Mouse (Mus musculus): ENCODE measurements around the gene Dnajc15. TPM values are rescaled to one million over a fixed set of nuclear protein-coding genes. Genes with fewer than 3 reads are reported as not detected.
A peak's percentile ranks its signal among the peaks of the same experiment; 100 is the strongest.

The Dnajc15 gene
- not detected in 2 replicates for polyA plus RNA-seq (2012; ENCODE audit: insufficient read depth, insufficient read length, low replicate concordance, missing spikeins)

DNA sequence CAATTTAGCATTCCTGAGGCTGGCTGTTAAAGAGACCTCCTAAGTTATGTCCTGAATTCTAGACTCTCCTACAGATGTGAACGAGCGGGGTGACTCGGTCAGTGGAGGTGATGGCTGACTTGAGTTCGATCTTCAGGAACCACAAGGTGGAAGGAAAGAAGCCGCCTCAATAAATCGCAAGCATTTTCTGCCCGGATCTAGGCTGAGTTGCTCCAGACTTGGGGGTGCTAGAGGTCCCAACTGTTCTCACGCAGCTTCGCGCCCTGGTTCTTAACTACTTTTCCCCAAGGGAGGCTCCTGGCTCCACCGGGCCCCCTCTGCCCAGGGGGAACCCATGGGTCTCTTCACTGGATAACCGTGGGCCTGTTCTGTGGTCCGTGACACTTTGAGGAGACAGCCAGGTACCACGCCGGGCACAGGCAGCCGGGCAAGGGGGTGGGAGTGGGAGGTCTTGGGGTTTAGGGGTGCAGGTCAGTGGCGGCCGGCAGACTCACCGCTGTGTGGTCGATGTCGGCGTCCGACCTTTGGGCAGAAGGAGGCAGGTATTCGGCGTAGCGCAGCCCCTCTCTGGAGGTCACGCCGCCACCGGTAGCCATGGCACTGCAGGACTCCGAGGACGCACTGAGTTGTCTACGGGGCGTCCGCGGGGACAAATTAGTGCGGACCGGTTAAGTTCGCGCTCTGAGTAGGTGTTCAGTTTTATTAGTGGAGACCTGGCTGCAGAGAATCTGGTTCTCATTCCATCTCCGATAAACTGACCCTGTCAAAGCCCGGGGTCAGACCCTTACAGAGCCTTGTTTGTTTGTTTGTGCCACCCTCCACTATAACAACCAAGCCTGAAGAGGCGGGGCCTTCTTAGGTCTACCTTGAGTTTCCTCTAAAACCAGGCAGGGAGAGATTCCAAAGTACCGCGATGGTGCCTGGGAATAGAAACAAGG lies at the start of gene Dnajc15:
Dnajc15 (minus strand) TSS at position 822 of the 938 bp plus-strand sequence.
- Histone ChIP-seq H3K27ac (ENCODE audit: insufficient read depth, low read depth, low read length) (0 out of 2 replicates have a peak within 1 kb of the TSS, but pooled peaks have one; percentile 15), H3K4me3 (ENCODE audit: insufficient read depth, low read depth, low read length) (peak within 1 kb of the TSS; percentile 85), H3K4me1 (ENCODE audit: control insufficient read depth, insufficient read depth, low read length) (0 out of 2 replicates have a peak, but pooled peaks cover 3% of the 10 kb centered on the region)
- TF ChIP-seq POLR2A (IDR thresholded peaks at IDR 0.05; ENCODE audit: insufficient read depth, low read depth, low read length) (no peak), CTCF (IDR thresholded peaks at IDR 0.05; ENCODE audit: insufficient read depth, low read depth, low read length) (no peak)
- WGBS, result 4% methylated on average over 44 of the region's 44 CpGs

DNA sequence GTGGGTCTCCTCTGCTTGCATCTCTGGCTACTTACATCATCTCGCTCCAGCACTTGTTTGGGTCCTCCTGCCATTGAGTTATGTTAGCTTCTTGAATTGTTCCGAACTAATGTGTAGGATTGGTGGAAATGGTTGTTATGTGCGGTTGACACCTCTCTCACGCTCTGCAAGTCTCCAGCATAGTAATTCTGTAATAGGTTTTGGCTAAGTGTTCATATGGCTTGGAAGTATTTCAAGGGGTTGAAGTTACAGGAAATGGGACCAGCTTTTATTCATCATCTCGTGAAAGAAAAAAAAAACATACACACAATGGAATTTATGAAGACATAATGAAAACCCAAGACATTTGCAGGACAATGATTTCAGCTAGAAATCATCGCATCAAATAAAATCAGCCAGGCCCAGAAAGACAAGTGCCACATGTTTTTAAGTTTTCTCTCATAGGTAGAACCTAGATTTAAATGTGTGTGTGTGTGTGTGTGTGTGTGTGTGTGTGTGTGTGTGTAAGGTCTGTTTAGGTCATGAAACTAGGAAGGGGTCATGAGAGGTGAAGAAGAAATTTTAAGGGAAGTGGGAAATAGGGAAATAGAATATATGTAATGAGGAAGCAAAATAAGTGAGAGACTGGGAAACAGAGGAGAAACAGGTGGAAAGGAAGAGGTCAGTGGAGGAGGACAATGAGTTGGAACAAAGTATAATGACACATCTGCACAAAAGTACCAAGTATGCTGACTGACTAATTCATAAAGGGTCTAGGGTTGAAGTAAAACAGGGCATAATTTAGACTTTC lies 48.3 kb upstream of the Dnajc15 start:
- no peaks in the 10 kb centered on the region for H3K4me1 ChIP-seq (ENCODE audit: control insufficient read depth, insufficient read depth, low read length)
- TF ChIP-seq POLR2A (IDR thresholded peaks at IDR 0.05; ENCODE audit: insufficient read depth, low read depth, low read length) (no peak), CTCF (IDR thresholded peaks at IDR 0.05; ENCODE audit: insufficient read depth, low read depth, low read length) (no peak)
- 85% methylated on average over 6 of the region's 6 CpGs for WGBS
- H3K27ac ChIP-seq (ENCODE audit: insufficient read depth, low read depth, low read length), result no peak overlapping the region
- H3K4me3 ChIP-seq (ENCODE audit: insufficient read depth, low read depth, low read length), result no peak overlapping the region

DNA sequence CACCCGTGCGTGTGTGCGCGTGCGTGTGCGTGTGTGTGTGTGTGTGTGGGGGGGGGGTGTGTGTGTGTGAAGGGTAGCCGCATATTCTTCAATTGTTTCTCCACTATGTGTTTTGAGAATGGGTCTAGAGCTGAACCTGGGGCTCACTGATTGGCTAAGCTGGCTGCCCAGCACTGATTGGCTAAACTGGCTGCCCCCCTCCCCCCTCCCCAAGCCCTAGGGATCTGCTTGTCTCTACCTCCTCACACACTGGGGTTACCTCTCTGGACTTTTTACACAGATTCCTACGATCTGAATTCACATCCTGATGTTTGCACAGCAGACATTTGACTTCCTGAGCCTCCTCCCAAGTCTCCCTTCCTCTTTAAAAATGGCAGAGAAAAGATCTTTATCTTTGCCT lies 46.7 kb upstream of the Dnajc15 start:
- H3K4me1 ChIP-seq (ENCODE audit: control insufficient read depth, insufficient read depth, low read length), result no peaks in the 10 kb centered on the region
- TF ChIP-seq CTCF (IDR thresholded peaks at IDR 0.05; ENCODE audit: insufficient read depth, low read depth, low read length) (no peak), POLR2A (IDR thresholded peaks at IDR 0.05; ENCODE audit: insufficient read depth, low read depth, low read length) (no peak)
- no peak overlapping the region for H3K27ac ChIP-seq (ENCODE audit: insufficient read depth, low read depth, low read length)
- 94% methylated on average over 8 of the region's 8 CpGs for WGBS
- H3K4me3 ChIP-seq (ENCODE audit: insufficient read depth, low read depth, low read length), result no peak overlapping the region

DNA sequence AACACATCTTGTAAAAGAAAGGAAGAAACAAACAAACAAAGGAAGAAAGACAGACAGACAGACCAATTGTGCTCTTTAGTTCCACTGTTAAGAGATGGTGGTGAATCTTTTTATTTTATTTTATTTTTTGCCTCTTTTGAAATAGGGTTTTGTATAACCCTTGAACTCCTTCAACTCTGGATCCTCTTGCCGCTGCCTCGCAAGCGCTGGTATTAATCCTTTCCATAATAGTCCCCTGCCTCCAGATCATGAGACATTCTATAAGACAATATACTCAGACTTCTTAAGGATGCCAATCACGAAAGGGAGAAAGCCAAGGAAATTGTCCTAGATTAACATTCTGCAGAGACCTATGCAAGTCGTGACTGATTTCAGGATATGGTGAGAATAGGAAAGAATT lies 40.9 kb upstream of the Dnajc15 start:
- TF ChIP-seq POLR2A (IDR thresholded peaks at IDR 0.05; ENCODE audit: insufficient read depth, low read depth, low read length) (no peak), CTCF (IDR thresholded peaks at IDR 0.05; ENCODE audit: insufficient read depth, low read depth, low read length) (no peak)
- Histone ChIP-seq H3K4me1 (ENCODE audit: control insufficient read depth, insufficient read depth, low read length) (no peaks in the 10 kb centered on the region), H3K27ac (ENCODE audit: insufficient read depth, low read depth, low read length) (no peak overlapping the region), H3K4me3 (ENCODE audit: insufficient read depth, low read depth, low read length) (no peak overlapping the region)
- WGBS, result 86% methylated on average over 5 of the region's 5 CpGs

DNA sequence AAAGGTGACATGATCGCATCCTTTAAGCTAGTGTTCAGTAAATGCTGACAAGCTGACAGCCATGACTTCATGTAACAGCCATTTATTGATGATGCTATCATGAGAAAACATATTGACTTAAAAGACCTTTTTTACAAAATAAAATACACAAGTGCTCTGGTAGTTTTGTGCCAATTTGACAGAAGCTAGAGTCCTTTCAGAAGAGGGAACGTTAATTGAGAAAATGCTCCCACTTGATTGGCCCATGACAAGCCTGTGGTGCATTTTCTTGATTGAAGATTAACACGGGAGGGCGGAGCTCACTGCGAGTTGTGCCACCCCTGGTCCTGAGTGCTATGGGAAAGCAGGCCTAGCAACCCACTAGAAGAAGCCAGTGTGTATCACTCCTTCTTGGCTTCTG lies 31.7 kb upstream of the Dnajc15 start:
- Histone ChIP-seq H3K27ac (ENCODE audit: insufficient read depth, low read depth, low read length) (no peak overlapping the region), H3K4me3 (ENCODE audit: insufficient read depth, low read depth, low read length) (no peak overlapping the region), H3K4me1 (ENCODE audit: control insufficient read depth, insufficient read depth, low read length) (peaks cover 4% of the 10 kb centered on the region; the same call in 1 of the 2 replicates)
- 88% methylated on average over 5 of the region's 5 CpGs for WGBS
- TF ChIP-seq POLR2A (IDR thresholded peaks at IDR 0.05; ENCODE audit: insufficient read depth, low read depth, low read length) (no peak), CTCF (IDR thresholded peaks at IDR 0.05; ENCODE audit: insufficient read depth, low read depth, low read length) (no peak)

GRCm38 (mm10) chr14:77905466-77905865 lies 30.5 kb upstream of the Dnajc15 start:
- TF ChIP-seq POLR2A (IDR thresholded peaks at IDR 0.05; ENCODE audit: insufficient read depth, low read depth, low read length) (no peak), CTCF (IDR thresholded peaks at IDR 0.05; ENCODE audit: insufficient read depth, low read depth, low read length) (no peak)
- Histone ChIP-seq H3K4me1 (ENCODE audit: control insufficient read depth, insufficient read depth, low read length) (peaks cover 4% of the 10 kb centered on the region; the same call in 1 of the 2 replicates), H3K27ac (ENCODE audit: insufficient read depth, low read depth, low read length) (no peak overlapping the region), H3K4me3 (ENCODE audit: insufficient read depth, low read depth, low read length) (no peak overlapping the region)
- WGBS, result 18% methylated on average over 5 of the region's 5 CpGs

DNA sequence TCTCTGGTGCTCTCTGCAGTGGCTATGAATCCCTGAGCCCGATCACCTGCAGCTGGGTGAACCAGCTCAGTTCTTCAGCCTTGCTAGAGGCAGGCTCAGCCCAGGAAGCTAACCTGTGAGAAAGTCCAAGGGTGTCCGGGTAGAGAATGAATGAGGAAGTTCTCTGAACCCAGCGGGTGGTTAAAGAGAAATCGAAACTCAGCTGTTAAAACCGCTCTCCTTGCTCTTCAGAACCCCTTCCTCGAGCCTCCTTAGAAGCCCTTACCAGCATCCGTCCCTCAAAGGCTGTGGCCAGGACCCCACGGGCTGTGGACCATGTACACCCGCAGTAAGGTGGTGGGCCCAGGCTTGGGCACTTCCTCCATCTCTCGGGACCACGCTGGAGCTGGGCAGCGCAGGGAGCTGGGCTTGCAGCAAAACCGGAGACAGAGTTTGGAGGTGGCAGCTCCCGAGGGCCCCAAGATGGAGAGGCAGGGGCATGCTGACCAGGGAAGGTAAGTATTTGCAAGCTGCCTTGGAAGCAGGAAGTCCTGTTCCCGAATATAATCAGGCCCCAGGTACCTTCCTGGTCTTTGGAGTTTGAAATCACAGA lies 29.3 kb upstream of the Dnajc15 start, which contains the start of gene Epsti1:
Epsti1 (plus strand) TSS at position 69 of the 592 bp plus-strand sequence.
- TF ChIP-seq CTCF (IDR thresholded peaks at IDR 0.05; ENCODE audit: insufficient read depth, low read depth, low read length) (no peak), POLR2A (IDR thresholded peaks at IDR 0.05; ENCODE audit: insufficient read depth, low read depth, low read length) (no peak)
- no peak within 1 kb of the TSS for H3K27ac ChIP-seq (ENCODE audit: insufficient read depth, low read depth, low read length)
- peak within 1 kb of the TSS; percentile 6; the same call in 1 of the 2 replicates for H3K4me3 ChIP-seq (ENCODE audit: insufficient read depth, low read depth, low read length)
- 80% methylated on average over 15 of the region's 15 CpGs for WGBS
- peaks cover 4% of the 10 kb centered on the region; the same call in 1 of the 2 replicates for H3K4me1 ChIP-seq (ENCODE audit: control insufficient read depth, insufficient read depth, low read length)

DNA sequence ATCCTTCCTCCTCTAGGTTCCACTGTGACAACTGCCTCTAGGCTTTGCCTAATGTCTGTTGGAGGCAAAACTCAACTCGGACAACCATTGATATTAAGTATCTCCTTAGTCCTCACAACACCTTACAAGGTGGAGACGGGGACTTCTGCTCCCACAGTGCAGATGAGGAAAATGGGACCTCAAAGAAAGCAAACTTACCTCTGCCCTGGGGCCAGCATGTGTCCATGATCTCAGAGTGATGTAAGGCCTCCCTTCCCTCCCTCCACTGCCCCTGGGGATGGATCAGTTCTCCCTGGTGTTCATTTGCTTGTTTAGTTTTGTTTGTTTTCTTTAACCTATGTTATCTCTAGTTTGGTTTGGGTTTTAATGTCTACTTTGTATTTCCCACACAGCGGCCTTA lies 27.6 kb upstream of the Dnajc15 start:
- no peak overlapping the region for H3K27ac ChIP-seq (ENCODE audit: insufficient read depth, low read depth, low read length)
- WGBS, result 96% methylated on average over 3 of the region's 3 CpGs

More for the DNA sequence above, 27.6 kb upstream of the Dnajc15 start:
- TF ChIP-seq CTCF (IDR thresholded peaks at IDR 0.05; ENCODE audit: insufficient read depth, low read depth, low read length), result no peak
- Histone ChIP-seq H3K4me3 (ENCODE audit: insufficient read depth, low read depth, low read length) (no peak overlapping the region), H3K4me1 (ENCODE audit: control insufficient read depth, insufficient read depth, low read length) (peaks cover 4% of the 10 kb centered on the region; the same call in 1 of the 2 replicates)

Measured in olfactory bulb, adult 2 months (tissue).